Mouse (Mus musculus) cortical plate, adult 2 months (tissue): Measurements from ENCODE around the gene Zfp956.

Source experiments
- CTCF ChIP-seq: fragments of 200-500 bp; IDR thresholded peaks from 2 replicates; pipeline ENCODE4 v1.5.1; 2011; ENCODE audit warnings: mild to moderate bottlenecking, control low read depth, low read length; ENCODE audit not compliant: insufficient read depth; ENCODE audit errors: extremely low read depth
- POLR2A ChIP-seq: fragments of 200-500 bp; IDR thresholded peaks from 2 replicates; pipeline ENCODE4 v1.6.1; 2011; ENCODE audit warnings: mild to moderate bottlenecking, low read length, control low read depth; ENCODE audit not compliant: insufficient read depth; ENCODE audit errors: extremely low read depth

DNA sequence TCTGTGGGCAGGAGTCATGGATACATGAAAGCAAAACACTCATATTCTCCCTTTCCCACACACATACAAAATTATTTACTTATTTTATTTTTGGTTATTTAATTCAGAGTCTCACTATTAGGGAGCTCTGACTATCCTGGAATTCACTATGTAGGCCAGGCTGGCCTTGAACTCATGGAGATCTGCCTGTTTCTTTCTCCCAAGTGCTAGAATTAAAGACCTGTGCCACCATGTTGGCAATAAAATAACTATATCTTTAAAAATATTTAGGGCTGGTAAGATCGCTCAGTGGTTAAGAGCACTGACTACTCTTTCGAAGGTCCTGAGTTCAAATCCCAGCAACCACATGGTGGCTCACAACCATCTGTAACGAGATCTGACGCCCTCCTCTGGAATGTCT, 5.8 kb upstream of the Zfp956 start:
- no peak for TF ChIP-seq CTCF
- TF ChIP-seq POLR2A: no peak
